In the genomic region with DNA sequence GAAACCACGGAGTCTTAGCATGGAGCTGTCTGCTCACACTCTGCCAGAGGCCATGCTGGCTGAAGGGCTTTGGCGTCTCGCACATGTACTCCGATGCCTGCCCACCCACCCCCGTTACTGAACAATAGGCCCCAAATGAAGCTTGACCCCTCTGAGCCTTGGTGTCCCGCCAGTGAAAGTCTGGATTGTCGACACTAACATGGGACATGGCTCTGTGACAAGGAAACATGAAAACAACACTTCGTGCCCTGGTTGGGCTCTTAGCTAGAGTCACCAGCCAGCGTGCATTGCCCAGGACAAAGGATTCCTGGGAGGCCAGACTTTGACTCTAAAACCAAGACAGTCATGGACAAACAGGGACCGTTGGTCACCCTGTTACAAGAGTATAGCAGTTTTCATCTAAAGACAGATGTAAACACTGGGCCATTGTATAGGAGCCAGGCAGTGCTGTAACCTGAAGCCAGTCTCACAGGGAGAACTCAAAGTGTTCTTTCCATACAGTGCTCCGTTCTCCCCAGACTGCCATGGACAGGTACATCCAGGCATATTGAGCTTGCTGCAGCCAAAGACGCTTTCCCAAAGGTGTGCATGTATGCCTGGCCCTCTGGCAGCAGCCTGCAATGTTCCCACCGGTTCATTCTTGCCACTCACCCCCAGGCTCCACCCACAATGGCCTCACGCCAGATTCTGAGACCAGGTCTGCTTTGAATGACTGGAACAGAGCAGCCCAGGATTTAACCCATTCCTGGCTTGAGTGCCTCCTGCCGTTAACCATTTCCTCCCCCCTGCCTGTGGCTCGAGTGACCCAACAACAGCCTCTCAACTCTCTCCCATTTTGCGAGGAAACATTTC, we compare ENCODE assay signal across 8 mouse cellular contexts. TPM values are rescaled to one million over a fixed set of nuclear protein-coding genes. Genes with fewer than 3 reads are reported as not detected.
DNase-seq lines count a peak whose midpoint lies in the region; ATAC-seq lines count a peak whose summit lies in the region.

No protein-coding gene starts in this region.

- intact Hi-C loops in heart, postnatal 10 days (cut with DNase I): no loop called here

- DNase-seq in right cerebral cortex, postnatal 14 days: peak; percentile 44
- DNase-seq in right cerebral cortex, adult 18-20 months: no peak
- DNase-seq in cerebellum, postnatal 36 days: peak; percentile 53 to 65
- peak; percentile 54 to 78 for DNase-seq in heart, postnatal 10 days
- DNase-seq in kidney, postnatal 25 days: peak; percentile 81 to 86
- peak; percentile 89 for DNase-seq in mesoderm, embryonic 11.5 days (ENCODE audit: low read depth, low spot score)
- no peak for DNase-seq in spleen, adult 18-20 months

- no peak for ATAC-seq in monocyte, adult 5-6 weeks (replicated peaks; ENCODE audit: insufficient number of reproducible peaks, low FRiP score, low TSS enrichment, poor library complexity, severe bottlenecking)

RNA-seq across cellular contexts. Expression of gene Mn1, which starts 23.6 kb away (rescaled TPM):
- 10 to 100 TPM; 17.5 to 18.9 TPM for total RNA-seq in heart, postnatal 10 days (2021)
- total RNA-seq in monocyte, adult 5-6 weeks (2017): 0.19 TPM in 1 of 3 replicates, not detected in the others

Comparison
In these comparisons a context has a peak if more than half of its experiments do, and no peak if none do; other contexts are left out.
1. DNase-seq: peak in right cerebral cortex, postnatal 14 days (single experiment), cerebellum, postnatal 36 days (2 of 2), heart, postnatal 10 days (2 of 2), kidney, postnatal 25 days (2 of 2) and mesoderm, embryonic 11.5 days (single experiment); none in right cerebral cortex, adult 18-20 months (single experiment) and spleen, adult 18-20 months (0 of 2).
2. RNA of gene Mn1, which starts 23.6 kb away (total RNA-seq): 17.5 to 18.9 TPM in heart, postnatal 10 days; 0.19 TPM in monocyte, adult 5-6 weeks; every median in the first group is over 10 times any median in the second.